20 mouse cellular contexts compared by ENCODE assay signal in the genomic region with DNA sequence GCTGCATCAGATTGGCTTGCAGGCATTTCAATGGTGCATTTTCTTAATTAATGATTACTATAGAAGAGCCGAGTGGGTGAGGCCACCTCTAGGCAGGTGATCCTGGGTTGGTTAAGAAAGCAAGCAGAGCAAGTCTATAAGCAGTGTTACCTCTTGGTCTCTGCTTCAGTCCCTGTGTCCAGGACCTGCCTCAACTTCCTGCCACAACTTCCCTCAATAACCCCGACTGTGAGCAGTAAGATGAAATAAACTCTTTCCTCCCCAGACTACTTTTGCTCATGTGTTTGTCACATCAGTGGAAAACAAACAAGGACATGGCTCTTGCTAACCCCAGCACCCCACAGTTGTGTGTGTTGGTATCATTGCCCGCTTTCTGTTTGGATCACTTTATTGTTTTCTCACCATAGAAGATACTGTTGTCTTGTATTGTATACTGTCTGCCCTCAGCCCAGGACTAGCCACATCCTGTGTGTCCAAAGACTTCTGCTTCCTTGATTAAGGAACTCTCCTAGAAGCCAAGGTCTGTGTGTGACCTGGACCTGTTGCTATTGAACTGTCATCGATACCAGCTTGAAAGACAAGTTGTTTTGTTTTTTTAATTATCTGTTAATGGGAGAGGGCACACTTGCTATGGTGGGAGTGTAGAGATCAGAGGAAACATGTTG. TPM values are rescaled to one million over a fixed set of nuclear protein-coding genes. Genes with fewer than 3 reads are reported as not detected.
DNase-seq lines count a peak whose midpoint lies in the region; ATAC-seq and TF ChIP-seq lines count a peak whose summit lies in the region.
"Had no signal": no experiment of that assay in that cellular context is flagged by ENCODE, and none has a peak within 500 bp of the region (broad histone marks: within the 10 kb centered on the region; RNA-seq: fewer than 3 reads in every experiment).

No protein-coding gene starts in this region.

- H3K36me3 ChIP-seq in liver, embryonic 12.5 days = peaks cover 6% of the 10 kb centered on the region
- H3K36me3 ChIP-seq: embryonic facial prominence, embryonic 15.5 days; forebrain, embryonic 15.5 days; hindbrain, embryonic 12.5 days; midbrain, embryonic 15.5 days; neural tube, embryonic 12.5 days had no signal

- no peaks in the 10 kb centered on the region for H3K27me3 ChIP-seq in liver, embryonic 12.5 days (replicated peaks)
- H3K27me3 ChIP-seq: embryonic facial prominence, embryonic 15.5 days; forebrain, embryonic 15.5 days; hindbrain, embryonic 12.5 days; liver, embryonic 13.5 days; midbrain, embryonic 15.5 days; neural tube, embryonic 12.5 days had no signal

- no peak for ATAC-seq in liver, embryonic 12.5 days
- peak; percentile 72 for ATAC-seq in granulocyte monocyte progenitor cell, adult 5-6 weeks (replicated peaks; ENCODE audit: poor library complexity, severe bottlenecking)
- ATAC-seq in megakaryocyte progenitor cell, adult 5-6 weeks (replicated peaks; ENCODE audit: poor library complexity) = peak; percentile 64
- ATAC-seq in erythroblast, adult 5-6 weeks (replicated peaks; ENCODE audit: low FRiP score, poor library complexity, severe bottlenecking) = no peak
- ATAC-seq: forebrain, embryonic 15.5 days; midbrain, embryonic 15.5 days had no signal

- H3K27ac ChIP-seq in liver, embryonic 12.5 days = 0 out of 2 replicates have a peak overlapping the region, but pooled peaks have one; percentile 5
- H3K27ac ChIP-seq in bone marrow macrophage, adult 2 months (ENCODE audit: insufficient read depth, low read depth, low read length) = peak overlapping the region; percentile 47
- H3K27ac ChIP-seq: embryonic facial prominence, embryonic 15.5 days; forebrain, embryonic 15.5 days; hindbrain, embryonic 12.5 days; midbrain, embryonic 15.5 days; neural tube, embryonic 12.5 days had no signal

- DNase-seq in liver = no peak
- no peak for DNase-seq in kidney, postnatal 25 days
- DNase-seq: adrenal gland, postnatal 10 days; cerebellum, adult 9-10 months; gastrocnemius, postnatal 14 days; kidney, postnatal 10 days; liver, embryonic 13.5 days; right cerebral cortex, postnatal 14 days; spleen, adult 18-20 months; thymus, postnatal 14 days had no signal

- TF ChIP-seq CTCF in bone marrow macrophage, adult 2 months (IDR thresholded peaks at IDR 0.05; ENCODE audit: low read depth, low read length) = no peak

- TF ChIP-seq POLR2A in bone marrow macrophage, adult 2 months (IDR thresholded peaks at IDR 0.05; ENCODE audit: borderline replicate concordance, low read depth, low read length) = no peak

- no peak overlapping the region for H3K4me2 ChIP-seq in liver, embryonic 12.5 days
- H3K4me2 ChIP-seq: embryonic facial prominence, embryonic 15.5 days; forebrain, embryonic 15.5 days; hindbrain, embryonic 12.5 days; liver, embryonic 13.5 days; midbrain, embryonic 15.5 days; neural tube, embryonic 12.5 days had no signal

- peaks cover 25% of the 10 kb centered on the region for H3K4me1 ChIP-seq in liver, embryonic 12.5 days
- H3K4me1 ChIP-seq in bone marrow macrophage, adult 2 months (ENCODE audit: control insufficient read depth, insufficient read depth, low read length) = peaks cover 42% of the 10 kb centered on the region
- H3K4me1 ChIP-seq: forebrain, embryonic 15.5 days; hindbrain, embryonic 12.5 days; midbrain, embryonic 15.5 days; neural tube, embryonic 12.5 days had no signal

- 31% methylated on average over 4 of the region's 4 CpGs for WGBS in liver, embryonic 12.5 days (ENCODE audit: insufficient replicate concordance)

- no peaks in the 10 kb centered on the region for H3K9me3 ChIP-seq in liver, embryonic 12.5 days (replicated peaks)
- H3K9me3 ChIP-seq: embryonic facial prominence, embryonic 15.5 days; forebrain, embryonic 15.5 days; hindbrain, embryonic 12.5 days; liver, embryonic 13.5 days; midbrain, embryonic 15.5 days; neural tube, embryonic 12.5 days had no signal

- H3K4me3 ChIP-seq in liver, embryonic 12.5 days = no peak overlapping the region
- H3K4me3 ChIP-seq in bone marrow macrophage, adult 2 months (ENCODE audit: insufficient read depth, low read length) = no peak overlapping the region; the same call in 1 of the 2 replicates
- H3K4me3 ChIP-seq: embryonic facial prominence, embryonic 15.5 days; forebrain, embryonic 15.5 days; hindbrain, embryonic 12.5 days; liver, embryonic 13.5 days; midbrain, embryonic 15.5 days; neural tube, embryonic 12.5 days had no signal

- H3K9ac ChIP-seq in liver, embryonic 12.5 days = no peak overlapping the region
- H3K9ac ChIP-seq: embryonic facial prominence, embryonic 15.5 days; forebrain, embryonic 15.5 days; hindbrain, embryonic 12.5 days; liver, embryonic 13.5 days; midbrain, embryonic 15.5 days; neural tube, embryonic 12.5 days had no signal

RNA-seq across cellular contexts. Expression of gene Rin3, which starts 38.3 kb away (rescaled TPM):
- polyA plus RNA-seq in liver, embryonic 12.5 days (2016; fragmentation: Nextera tagmentation; extraction: Ambion mirVana) = 5.8 and 10.3 TPM in 2 replicates
- polyA plus RNA-seq in bone marrow macrophage, adult 2 months (2012; ENCODE audit: insufficient read depth, insufficient read length, missing spikeins) = 31.8 and 39.5 TPM in 2 replicates
- 263 and 340 TPM in 2 replicates for total RNA-seq in granulocyte monocyte progenitor cell, adult 5-6 weeks (2014; fragmentation: Nextera tagmentation)
- total RNA-seq in granulocyte monocyte progenitor cell, adult 5-6 weeks (2017) = 64.3 and 71.5 TPM in 2 replicates
- total RNA-seq in megakaryocyte progenitor cell, adult 5-6 weeks (2015) = 119 and 135 TPM in 2 replicates
- total RNA-seq in megakaryocyte progenitor cell, adult 5-6 weeks (2017) = 68.0 and 70.5 TPM in 2 replicates
- total RNA-seq in erythroblast, adult 5-6 weeks (2015; ENCODE audit: low replicate concordance) = 42.0 and 48.8 TPM in 2 replicates
- 30.0 and 33.7 TPM in 2 replicates for total RNA-seq in erythroblast, adult 5-6 weeks (2017; ENCODE audit: low replicate concordance)

Comparison
In these comparisons a context has a peak if more than half of its experiments do, and no peak if none do; other contexts are left out.
1. ATAC-seq: peak in granulocyte monocyte progenitor cell, adult 5-6 weeks (single experiment) and megakaryocyte progenitor cell, adult 5-6 weeks (single experiment); none in liver, embryonic 12.5 days (single experiment) and erythroblast, adult 5-6 weeks (single experiment).